Mouse (Mus musculus): Measurements from ENCODE around the gene Rph3a.

Rph3a gene

DNA sequence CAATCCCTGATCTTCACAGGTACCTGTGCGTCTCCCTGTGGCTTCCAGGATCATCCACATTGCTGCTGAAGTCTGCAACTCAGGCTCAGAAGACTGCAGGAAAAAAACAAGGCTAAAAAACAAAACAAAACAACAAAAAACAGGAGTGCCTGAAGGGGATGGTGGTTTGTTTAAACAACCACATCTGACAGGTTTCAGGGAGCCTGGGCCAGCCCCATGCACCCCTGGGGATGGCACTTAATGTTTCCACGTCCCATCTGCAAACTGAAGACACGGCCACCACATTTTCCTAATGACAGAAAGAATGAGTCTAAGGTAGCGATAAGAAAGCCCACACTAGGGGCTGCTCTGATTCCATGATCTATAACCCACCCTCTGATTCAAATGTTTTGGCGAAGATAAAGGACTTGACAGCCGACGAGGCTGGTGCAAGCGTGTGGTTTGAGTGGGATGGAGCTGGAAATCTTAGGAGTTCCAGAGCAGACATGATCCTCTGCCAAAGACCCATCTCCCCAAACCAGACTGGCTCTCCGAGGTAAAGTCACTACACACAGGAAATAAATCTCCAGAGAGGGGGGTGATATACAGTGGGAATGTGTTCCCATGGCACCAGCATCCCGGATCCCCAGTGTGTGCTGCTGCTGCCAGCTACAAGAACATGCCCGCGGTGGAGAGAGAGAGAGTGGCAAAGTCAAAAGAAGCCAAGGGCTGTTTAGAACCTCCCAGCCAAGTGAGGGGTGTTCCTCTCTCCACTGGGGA, at the start of gene Rph3a:
Rph3a (minus strand) TSS at position 282 of the 759 bp plus-strand sequence.
- DNase-seq, result peak; percentile 61

DNA sequence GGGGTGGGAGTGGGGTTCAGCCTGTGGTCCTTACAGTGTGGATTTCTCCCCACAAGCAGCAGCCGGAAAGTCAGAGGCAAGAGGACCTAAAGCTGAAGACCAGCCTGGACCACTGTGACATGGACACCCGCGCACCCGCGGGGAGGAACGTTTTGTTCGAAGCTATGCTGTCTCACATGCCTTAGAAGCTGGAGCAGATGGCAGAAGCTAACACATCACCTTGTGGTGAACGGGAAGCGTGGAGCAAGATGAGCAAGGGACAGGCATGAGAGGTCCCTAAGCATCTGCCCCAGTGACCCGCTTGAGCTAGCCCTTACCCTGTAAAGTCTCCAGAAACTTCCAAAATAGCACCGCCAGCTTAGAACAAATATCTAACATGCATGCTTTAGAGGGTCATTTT, 48.4 kb upstream of the Rph3a start:
- peak; percentile 32 for DNase-seq

DNA sequence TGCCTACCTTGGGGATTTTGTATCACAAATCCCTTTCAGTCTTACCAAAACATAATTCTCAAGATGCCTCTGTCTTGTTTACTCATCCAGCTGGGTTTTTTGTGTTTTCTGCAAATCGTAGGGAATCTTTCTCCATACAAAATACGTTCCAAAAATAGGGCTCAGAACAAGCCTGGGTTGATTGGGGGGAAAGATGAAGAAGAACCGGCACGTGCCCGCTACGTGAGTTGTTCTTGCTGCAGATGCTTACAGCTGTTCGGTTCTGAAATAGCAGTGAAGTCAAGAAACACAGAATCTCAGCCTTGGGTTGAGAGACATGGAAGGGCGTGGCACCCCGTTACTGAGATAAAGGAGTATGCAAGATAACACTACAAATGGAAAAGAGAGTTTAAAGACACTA, 44.0 kb upstream of the Rph3a start:
- DNase-seq, result no peak

DNA sequence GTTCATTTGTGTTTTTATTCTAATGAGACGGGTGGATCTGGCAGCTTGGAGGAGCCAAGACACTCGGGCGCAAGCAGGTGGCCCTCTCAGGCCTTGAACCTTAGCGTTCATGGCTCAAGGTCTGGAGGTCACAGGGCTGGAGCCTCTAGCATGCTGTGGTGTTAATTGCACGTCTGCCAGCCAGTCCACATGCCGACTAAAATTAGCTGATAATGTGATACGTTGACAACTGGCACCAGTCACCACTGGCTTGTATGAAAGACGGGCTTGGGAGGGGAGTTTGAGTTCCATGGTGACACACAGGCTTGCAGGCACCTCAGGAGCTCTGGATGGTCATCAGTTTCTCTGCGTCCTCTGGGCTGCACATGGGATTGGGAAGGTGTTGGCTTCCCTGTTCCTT, 31.9 kb upstream of the Rph3a start:
- no peak for DNase-seq

DNA sequence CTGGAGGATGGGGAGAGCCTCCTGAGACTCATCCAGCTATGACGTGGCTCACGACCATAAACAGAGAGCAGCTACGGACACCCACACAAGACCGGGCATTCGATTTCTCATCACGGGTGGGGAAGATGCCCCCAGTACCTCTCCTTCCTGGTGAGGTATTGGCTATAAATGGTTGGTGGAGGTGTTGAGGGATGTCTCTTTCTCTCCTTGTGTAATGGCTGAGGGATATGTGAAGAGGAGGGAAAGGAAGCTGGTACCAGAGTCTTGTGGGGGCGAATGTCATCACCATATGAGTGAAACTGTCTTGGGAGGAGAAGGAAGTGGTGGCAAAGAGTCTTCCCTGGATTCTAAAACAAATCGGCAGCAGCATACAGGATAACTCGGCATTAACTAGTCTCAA, 29.6 kb upstream of the Rph3a start:
- peak; percentile 31 for DNase-seq

DNA sequence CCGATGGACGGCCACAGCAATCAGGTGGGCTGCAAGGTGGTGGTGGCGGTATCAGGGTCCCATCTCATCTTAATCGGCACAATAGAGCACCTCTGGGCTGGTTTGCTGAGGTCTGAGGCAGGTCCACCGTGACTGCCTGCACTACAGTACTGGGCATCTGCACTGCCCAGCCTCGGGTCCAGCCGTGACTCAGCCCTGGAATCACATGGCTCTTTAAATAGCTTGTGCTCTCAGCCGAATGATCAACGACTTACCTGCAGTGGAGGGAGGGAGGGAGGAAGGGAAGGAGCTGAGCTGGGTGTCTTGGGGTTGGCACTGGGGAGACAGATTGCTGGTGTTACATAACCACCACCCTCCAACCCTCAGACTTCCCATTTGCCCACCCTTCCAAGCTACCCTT, 20.3 kb upstream of the Rph3a start:
- no peak for DNase-seq

DNA sequence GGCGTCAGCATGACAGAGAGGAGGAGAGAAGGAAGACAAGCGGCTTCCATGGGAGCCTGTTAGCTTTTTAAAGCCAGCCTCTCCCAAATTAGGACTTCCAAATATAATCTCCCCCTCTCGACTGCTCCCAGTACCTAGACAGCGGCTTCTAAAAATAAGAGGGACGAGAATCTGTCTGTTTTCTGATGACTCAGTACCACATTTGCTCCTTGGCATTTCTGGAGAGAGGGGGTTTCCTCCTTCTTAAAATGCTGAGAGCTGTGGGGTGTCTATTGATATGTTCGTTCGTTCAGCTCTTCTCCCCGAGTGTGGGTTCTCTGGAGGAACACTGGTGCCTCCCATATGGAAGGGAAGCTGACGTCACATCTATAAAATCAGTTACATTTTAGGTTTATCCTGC, 9.6 kb upstream of the Rph3a start:
- DNase-seq, result peak; percentile 76

DNA sequence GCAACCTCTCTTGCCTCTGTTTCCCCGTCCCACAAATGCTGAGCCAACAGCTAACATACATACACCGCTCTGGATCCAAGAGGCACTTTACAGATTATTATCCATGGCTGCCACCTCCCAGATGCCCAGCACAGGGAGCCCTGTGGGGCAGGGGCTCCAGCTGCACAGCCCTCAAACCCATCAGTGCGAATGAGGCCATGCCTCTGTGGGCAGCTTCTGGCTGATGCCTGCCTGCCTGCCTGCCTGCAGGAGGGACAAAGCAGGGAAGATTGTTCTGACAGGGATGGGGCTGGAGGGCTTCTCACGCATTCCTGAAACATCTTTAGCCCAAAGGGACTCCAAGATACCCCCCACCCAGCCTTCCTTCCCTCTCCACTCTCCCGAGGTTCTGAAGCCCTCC, 7.8 kb upstream of the Rph3a start:
- DNase-seq, result no peak

DNA sequence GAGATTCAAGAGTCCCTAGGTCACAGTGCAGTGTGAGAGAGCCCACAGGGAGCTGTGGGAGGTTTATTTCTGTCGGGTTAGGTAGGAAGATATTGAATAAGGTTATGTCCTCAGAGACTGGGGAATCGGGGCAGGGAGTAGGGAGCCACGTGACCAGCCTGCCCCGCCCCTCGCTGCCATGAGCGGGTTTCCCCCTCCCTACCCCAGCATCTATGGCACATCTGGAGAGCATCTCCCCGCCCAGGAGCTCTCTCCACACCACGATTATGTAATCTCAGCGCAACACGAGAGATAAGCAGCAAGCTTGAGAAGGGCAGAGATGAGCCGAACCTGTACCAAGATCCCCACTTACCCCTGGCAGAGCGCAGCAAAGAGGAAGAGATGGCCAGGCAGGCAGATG, 6.5 kb upstream of the Rph3a start:
- DNase-seq, result peak; percentile 66

DNA sequence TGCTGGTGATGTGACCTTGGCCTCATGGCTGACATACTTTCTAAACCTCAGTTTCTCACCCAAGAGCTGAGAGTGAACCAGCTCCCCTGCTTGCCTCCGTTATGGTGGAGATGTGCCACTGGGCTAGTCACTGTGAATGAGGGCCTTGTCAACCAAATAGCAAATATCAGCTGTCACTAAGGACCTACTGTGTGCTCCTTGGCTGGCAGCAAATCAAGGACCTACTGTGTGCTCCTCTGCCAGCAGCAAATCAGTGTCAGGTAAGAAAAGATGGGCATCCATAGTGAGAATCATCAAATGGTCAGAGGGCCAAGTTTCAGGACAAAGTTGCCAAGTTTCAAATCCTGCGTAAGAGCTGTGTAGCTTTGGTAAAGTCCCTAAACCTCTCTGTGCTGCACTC, 4.6 kb upstream of the Rph3a start:
- no peak for DNase-seq

DNA sequence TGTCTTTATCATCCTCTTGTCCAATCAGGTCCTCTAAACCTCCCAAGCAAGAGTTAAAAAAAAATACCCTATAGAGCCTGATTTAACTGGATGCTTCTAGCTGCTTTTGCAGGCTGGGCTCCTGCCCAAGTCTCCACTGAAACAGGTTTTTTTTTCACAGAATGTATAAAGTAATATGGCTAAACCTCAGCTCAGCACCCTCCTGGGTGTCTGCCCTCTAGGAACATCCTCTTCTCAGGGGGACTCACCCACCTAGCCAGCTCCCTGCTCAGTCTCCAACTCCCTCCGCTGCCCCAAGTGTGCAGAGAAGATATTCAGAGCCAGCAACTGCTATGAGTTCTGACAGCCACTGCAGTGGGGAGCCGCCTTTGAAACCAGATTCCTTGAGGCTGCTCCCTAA, 2.1 kb upstream of the Rph3a start:
- no peak for DNase-seq

DNA sequence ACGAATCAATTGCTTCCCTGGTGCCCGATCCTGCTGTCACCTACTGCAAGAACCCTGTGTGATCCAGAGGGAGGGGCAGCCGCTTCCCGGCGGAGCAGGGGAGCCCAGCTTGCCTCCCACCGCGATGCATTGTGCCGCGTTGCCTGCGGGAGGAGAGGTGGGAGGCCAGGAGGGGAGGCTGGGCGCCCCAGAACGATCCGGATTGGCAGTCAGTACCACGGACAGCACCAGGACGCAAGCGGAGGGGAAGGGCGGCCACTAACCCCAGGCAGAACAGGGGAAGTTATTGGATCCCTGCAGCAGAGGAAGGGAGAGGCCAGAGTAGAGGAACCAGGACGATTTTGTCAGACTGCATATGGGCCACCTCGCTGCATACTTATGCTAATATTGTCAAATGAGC, 486 bp downstream of the Rph3a start:
- DNase-seq, result peak; percentile 83

DNA sequence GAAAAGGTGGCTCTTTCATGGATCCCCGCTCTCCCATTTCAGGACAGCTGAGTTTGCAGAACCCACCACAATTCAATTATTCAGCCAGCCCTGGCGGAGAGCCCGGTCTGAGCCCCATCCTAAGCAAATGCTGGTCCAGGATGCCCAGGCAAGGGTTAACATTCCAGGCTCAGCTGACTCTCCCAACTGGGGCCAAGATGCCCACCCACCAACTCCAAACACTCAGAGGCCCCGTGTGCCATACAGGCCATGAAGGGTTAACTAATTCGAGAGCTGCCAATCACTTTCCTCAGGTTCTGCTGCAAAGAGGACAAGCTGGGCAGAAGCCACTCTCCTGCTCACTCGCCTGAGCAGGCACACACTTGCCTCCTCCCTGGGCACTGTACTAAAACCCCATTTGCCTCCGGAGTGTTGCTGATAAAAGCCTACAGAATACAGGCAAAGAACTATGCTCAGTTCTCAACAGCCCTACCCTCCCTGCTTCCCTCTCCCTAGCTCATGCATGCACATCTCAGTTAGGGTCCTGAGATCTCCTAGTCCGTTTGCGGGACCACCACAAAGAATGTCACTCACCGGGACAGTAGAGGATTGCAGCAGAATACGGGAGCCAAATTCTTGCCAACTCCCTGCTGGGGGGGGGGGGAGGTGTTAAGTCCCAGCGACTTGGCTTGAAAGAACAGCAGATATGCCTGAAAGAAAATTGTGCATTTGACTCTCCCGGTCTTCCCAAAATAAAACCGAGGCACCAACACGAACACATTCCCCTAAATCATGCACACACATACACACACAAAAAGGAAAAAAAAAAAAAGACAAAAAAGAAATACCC, 1.3 kb downstream of the Rph3a start:
- DNase-seq, result no peak

DNA sequence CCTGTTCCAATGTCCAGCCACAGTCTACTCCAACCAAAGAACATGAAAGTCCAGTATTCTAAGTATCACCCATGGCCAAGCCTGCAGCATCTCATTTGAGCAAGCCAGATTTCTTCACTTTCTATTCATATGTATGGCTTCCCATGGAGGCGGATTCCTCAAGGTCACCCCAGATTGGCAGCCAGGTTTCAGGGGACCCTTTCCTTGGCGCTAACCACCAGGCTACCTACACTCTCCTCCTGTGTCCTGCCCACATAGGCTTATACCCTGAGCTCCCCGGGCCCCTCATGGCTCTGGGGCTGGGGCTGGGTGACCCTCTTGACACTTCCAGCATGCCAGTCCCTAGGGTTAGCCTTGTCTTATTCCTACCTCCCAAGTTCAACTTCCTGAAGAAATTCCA, 2.3 kb downstream of the Rph3a start:
- no peak for DNase-seq

DNA sequence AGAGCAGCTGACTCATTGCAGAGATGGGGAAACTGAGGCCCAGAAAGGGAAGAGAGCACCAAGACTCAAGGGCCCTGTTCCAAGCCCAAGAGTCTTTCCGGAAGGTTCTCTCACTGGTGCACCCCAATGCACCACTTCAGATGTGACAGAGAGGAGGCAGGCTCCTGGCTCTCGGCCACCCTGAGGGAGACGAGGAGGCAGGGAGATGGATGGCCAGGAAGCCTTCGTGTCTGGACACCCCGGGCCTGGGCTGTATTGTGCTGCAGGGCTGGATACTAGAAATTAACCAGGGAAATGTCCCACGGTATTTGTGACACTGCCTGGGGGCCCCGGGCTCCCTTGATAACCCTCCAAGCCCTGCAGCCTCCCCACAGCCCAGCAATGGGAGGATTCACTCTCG, 2.8 kb downstream of the Rph3a start:
- peak; percentile 57 for DNase-seq

DNA sequence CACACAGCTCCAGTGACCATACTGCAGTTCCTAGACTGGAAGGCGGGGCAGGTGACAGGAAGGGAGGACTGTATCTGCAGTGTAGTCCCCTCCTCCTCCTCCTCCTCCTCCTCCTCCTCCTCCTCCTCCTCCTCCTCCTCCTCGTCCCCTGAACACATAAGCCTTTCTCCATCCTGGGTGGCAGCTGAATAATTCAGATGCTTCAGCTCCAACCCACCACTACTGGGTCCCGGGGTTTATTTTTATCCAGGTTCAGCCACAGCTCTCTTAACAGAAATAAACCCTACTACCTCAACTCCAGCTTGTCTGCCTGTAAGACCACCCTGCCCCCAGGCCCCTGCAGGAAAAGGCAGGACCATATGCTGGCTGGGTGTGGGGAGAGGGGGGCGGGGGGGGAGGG, 3.7 kb downstream of the Rph3a start:
- no peak for DNase-seq

DNA sequence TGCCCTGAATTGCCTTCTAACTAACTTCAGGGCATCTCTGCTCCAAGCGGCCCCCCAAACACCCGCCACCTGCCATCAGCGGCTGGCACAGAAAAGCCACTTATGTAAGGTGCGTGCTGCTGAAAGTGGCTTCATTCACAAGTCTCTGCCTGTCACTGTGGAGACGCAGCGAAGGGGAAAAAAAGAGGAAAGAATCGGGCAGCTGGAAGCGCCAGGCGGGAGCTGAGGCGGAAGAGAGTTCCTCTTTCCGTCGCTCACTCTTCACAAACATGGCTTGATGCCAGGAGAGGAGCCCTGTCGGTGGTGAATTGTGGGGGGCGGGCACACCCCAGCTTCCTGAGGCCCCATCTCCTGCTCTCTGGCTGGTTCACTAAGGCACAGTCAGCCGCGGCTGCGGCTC, 6.1 kb downstream of the Rph3a start:
- DNase-seq, result peak; percentile 76

DNA sequence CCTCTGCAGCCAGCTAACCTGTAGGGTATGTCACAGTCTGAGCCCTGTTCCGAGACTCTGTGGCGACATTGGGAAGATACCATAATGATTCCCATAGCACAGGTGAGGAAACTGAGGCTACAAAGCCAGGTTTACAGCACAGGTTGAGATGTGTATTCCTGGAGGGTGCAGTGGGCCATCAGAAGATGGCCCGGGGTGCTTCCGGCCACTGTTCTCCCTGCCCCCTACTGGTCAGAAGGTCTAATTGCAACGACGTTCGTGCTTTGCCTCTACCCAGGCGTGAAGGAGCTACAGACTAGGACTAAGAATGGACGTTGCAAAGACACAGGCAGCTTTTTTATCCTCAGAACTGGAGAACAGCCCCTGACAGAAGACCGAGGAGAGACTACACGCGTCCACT, 10.3 kb downstream of the Rph3a start:
- no peak for DNase-seq

DNA sequence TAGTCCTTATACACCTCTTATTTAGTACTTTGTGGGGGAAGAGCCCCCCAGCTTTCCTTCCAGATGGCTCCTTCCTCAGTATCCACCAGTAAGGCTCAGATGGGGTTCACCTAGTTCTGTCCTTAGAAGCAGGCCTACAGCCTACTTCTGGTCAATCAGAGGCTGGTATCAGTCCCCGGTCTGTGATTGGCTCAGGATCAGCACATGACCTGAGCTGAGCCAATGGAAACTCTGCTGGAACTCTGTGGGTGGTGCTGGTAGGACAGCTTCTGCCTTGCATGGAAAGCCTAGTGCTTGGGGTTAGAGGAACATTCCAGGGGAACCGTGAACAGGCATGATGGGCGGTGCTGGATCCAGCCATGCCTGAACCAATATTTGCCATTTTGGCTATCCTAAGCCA, 21.5 kb downstream of the Rph3a start:
- DNase-seq, result no peak

DNA sequence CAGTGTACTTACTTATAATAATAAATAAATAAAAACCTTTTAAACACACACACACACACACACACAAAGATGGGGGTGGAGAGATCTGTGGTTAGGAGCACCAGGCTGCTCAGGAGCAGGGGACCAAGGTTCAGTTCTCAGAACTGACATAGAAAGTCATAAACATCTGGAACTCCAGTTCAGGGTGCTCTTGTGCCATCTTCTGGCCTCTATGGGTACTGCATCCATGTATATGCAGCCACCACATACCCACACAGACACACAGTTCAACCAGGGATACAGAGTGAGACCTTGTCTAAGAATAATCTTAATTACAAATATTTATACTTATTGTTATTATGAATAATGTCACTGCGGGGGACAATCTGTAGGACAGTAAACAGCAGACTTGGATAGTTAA, 26.9 kb downstream of the Rph3a start:
- no peak for DNase-seq

DNA sequence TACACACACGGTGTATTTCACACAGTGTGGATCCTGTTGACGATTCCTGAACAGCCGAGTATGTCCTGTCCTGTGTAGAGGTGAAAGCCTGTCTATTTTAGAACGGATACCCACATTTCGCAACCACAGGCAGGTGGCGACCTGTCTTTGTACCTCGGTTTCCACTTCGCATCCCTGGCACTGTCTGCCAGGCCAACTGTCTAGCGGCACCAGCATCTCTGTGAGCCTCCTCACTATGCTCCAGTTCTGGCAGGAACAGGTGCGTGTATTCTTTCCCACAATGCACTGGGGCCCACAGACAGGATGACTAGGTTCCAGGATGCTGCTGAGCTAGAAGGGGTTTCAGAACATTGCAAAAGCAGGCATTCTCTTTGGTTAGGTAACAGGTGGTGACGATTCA, 28.7 kb downstream of the Rph3a start:
- no peak for DNase-seq

DNA sequence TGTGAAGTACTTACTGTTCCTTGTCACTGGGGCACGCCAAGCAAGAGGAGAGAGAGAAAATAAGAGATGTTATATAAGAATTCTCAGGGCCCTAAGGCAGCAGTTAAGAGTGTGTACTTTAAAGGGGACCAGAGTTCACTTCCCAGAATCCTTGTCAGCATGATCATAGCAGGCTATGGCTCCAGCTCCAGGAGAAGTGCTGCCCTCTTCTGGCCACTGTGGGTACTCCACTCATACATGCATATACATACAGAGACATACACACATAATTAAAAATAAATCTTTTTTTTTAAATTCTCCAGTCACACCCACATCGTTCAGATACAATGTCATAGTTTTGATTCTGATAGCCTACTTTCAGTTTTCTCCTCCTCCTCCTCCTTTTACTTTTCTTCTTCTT, 29.8 kb downstream of the Rph3a start:
- no peak for DNase-seq

DNA sequence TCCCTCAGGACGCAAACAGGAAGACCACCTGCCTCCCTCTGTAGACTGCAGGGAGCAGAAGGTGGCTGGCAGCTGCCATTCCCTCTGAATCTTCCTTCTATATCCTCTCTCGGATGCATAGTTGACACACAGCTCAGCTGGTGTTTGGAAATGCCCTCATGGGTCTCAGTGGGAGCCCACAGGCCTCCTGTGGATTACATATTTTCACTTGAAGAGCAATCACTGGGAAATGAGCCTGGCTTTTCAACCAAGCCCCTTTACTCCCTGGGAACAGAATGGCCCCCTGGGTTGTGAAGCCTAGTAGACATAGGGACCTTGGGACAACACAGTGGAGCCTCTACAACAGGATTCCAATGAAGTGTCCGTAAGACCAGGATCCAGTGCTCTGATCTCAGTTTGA, 33.8 kb downstream of the Rph3a start:
- no peak for DNase-seq

DNA sequence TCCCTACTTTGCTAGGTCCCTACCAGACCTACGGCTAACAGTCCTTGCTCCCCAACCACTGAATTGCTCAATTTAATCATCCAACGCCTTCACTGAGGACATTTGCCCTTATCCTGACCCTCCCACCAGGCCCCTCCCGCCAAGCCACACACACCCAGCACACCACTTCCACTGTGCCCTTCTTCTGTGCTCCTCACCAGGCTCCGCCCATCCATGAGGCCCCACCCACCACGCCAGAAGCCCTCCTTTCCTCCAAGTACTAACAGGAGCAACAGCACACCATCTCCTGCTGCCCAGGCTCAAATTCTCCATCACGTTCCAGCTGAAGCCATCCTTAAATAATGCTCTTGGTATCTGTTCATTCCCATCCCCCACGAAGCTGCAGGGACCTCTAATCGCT, 35.4 kb downstream of the Rph3a start:
- DNase-seq, result no peak

DNA sequence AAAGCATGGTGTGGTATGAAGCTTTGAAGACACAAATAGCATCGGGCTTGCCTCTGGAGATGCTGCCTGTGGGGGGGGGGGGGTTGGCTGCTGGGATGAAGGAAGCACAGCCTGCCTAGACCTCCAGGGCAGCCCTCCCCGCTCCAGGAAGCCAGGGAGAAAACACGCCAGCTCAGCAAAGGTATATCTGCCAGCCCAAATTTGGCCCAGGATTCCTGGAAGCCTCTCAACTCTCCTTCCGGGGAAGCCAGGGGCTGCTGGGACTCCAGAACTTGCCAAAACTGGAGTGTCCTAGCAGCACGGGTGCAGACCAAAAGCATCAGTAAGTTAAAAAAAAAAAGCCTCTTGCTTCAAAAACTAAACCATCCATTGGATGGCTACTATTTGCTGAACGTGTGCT, 37.6 kb downstream of the Rph3a start:
- DNase-seq, result no peak

Data from right cerebral cortex, adult 18-20 months (tissue).